Mouse (Mus musculus) cerebellum, postnatal 25 days (tissue): ENCODE measurements around the gene AL732309.1.

ENCODE experiments used
- DNase-seq, 2 experiments: peaks; one replicate each; pipeline ENCODE4 v3.0.0; 2021; ENCODE audit warnings: mixed read lengths in 2 of 2

Gene AL732309.1

GRCm38 (mm10) chr2:25213266-25213865 is 33.3 kb downstream of the AL732309.1 start:
- no peak for DNase-seq

GRCm38 (mm10) chr2:25211121-25211670 is 35.5 kb downstream of the AL732309.1 start, which contains the start of gene Nelfb:
TSS of gene Nelfb (minus strand) at chr2:25211489.
- DNase-seq = peak; percentile 92

GRCm38 (mm10) chr2:25210686-25211085 is 36.0 kb downstream of the AL732309.1 start:
- no peak for DNase-seq

- no peak for DNase-seq
Observed at GRCm38 (mm10) chr2:25207593-25207992, 39.1 kb downstream of the AL732309.1 start.

GRCm38 (mm10) chr2:25203631-25204214 is 42.9 kb downstream of the AL732309.1 start:
- no peak for DNase-seq

DNA sequence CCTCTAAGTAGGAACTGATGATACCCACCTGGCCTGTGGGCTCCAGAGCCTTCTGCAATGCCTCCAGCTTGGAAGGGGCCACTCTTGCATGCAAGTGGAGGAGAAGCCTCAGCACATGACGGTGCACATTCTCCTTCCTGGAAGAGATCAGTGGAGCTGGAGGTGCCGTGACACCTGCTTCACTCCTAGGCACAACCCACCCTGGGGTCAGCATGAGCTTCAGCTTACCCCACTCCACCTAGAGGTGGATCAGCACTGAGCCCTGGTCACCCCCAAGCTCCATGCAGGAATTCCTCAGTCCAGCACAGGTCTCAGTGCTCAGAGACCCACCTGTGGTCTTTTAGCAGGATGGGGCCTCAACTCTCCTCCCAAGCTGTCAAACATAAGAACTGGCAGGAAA is 46.0 kb downstream of the AL732309.1 start:
- DNase-seq = no peak

- DNase-seq = no peak
Observed at GRCm38 (mm10) chr2:25197946-25198345, 48.7 kb downstream of the AL732309.1 start.

GRCm38 (mm10) chr2:25197191-25197590 is 49.5 kb downstream of the AL732309.1 start:
- no peak for DNase-seq

DNA sequence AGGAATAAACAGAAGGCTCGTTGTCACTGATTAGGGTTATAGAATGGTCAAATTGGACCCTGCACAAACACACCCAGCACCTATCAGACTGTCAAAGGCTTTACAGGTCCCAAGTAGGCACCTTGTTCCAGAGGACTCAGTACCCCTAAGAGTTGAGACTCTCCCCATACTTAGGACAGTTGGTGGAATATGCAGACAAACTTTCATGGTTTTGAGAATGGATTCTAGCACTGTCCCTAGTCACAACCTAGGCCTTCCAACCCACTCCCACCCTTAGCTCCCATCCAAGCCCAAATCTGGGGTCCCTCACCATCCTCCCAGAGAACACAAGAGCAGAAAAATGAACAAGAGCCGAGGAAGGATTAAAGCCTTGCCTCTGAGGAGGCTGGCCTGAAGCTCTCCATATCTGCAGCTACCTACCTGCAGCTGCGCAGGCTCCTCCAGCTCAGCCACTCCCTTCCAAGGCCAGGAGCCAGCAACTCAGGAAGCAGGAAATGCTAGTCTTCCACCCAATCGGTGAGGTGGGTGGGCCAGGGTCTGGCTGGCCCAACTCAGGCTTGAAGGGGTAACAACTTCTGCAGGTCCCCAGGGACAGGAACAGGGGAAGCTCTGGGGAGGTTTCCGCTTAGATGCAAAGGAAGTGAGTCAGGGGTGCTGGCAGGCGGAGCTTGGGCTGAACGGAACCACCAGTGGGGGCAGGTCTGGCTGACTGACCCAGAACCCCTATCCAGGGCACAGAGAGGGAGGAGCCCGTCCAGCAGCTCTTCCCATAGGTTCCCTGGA is 50.3 kb downstream of the AL732309.1 start, which contains the start of gene Tor4a:
Tor4a (minus strand) TSS at position 715 of the 783 bp plus-strand sequence.
- DNase-seq = no peak

GRCm38 (mm10) chr2:25195211-25196156 is 51.2 kb downstream of the AL732309.1 start:
- DNase-seq = no peak
